10 mouse cellular contexts compared by ENCODE assay signal in the genomic region with DNA sequence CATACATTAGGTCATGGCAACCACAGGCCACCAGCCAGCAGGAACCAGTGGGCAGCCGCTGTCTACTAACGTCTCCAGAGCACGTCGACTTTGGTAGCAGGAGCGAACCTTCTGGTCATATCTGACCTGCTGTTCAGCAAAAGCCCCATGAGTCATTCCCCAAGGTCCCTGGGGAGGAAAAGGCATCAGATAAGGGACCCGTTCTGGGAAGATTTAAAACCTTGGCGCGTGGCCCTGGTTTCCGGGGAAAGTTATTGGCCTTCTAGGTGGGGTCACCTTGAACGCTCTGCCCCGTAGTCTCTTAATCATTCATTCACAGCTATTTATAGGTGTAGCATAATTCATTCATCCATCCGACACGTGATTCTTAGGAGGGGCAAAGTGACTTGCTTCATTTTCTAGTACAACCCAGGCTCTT. TPM values are rescaled to one million over a fixed set of nuclear protein-coding genes. Genes with fewer than 3 reads are reported as not detected.
DNase-seq lines count a peak whose midpoint lies in the region; ATAC-seq and TF ChIP-seq lines count a peak whose summit lies in the region.
"Had no signal": no experiment of that assay in that cellular context is flagged by ENCODE, and none has a peak within 500 bp of the region (broad histone marks: within the 10 kb centered on the region; RNA-seq: fewer than 3 reads in every experiment).

No protein-coding gene starts in this region.

- no peak for ATAC-seq in midbrain, embryonic 14.5 days (ENCODE audit: low FRiP score, low TSS enrichment)
- ATAC-seq in cerebellum, adult (ENCODE audit: insufficient number of reproducible peaks, low FRiP score, low TSS enrichment) = no peak

- peaks cover 29% of the 10 kb centered on the region; the same call in 1 of the 2 replicates for H3K4me1 ChIP-seq in small intestine, adult 2 months (ENCODE audit: control insufficient read depth, insufficient read depth, insufficient read length, low read length)
- no peaks in the 10 kb centered on the region for H3K4me1 ChIP-seq in midbrain, embryonic 14.5 days (ENCODE audit: control insufficient read depth, insufficient read depth, low read length)

- no peaks in the 10 kb centered on the region for H3K9me3 ChIP-seq in midbrain, embryonic 14.5 days (ENCODE audit: control insufficient read depth, low read length)

- peak overlapping the region; percentile 79 for H3K27ac ChIP-seq in small intestine, adult 2 months (ENCODE audit: insufficient read depth, low read depth, low read length)
- H3K27ac ChIP-seq in midbrain, embryonic 14.5 days (replicated peaks; ENCODE audit: low read depth, low read length) = no peak overlapping the region

- no peak overlapping the region for H3K9ac ChIP-seq in midbrain, embryonic 14.5 days (replicated peaks; ENCODE audit: low read length)

- no peak overlapping the region for H3K4me3 ChIP-seq in small intestine, adult 2 months (ENCODE audit: low read depth, low read length)
- H3K4me3 ChIP-seq in midbrain, embryonic 14.5 days (replicated peaks; ENCODE audit: low read depth, low read length) = no peak overlapping the region
- H3K4me3 ChIP-seq: erythroblast, embryonic 14.5 days had no signal

- TF ChIP-seq CTCF in small intestine, adult 2 months (IDR thresholded peaks at IDR 0.05; ENCODE audit: extremely low read depth, insufficient read length, insufficient replicate concordance, low read depth, low read length) = no peak

- no peaks in the 10 kb centered on the region for H3K27me3 ChIP-seq in small intestine, adult 2 months (ENCODE audit: control insufficient read depth, insufficient read depth, low read length)
- H3K27me3 ChIP-seq in midbrain, embryonic 14.5 days (ENCODE audit: control insufficient read depth, insufficient read depth, low read length) = no peaks in the 10 kb centered on the region

- peak; percentile 38 for DNase-seq in gastrocnemius, adult 18-20 months (ENCODE audit: low spot score)
- no peak for DNase-seq in gastrocnemius, postnatal 25 days
- DNase-seq in adrenal gland, adult 8-10 months = peak; percentile 97
- peak; percentile 90 for DNase-seq in heart, postnatal 4 days
- DNase-seq in midbrain, embryonic 14.5 days = no peak
- no peak for DNase-seq in cerebellum, postnatal 10 days
- DNase-seq: lung, adult 2 months had no signal

- H3K4me2 ChIP-seq in midbrain, embryonic 14.5 days (ENCODE audit: low read length) = no peak overlapping the region

- no peaks in the 10 kb centered on the region for H3K36me3 ChIP-seq in small intestine, adult 2 months (ENCODE audit: control insufficient read depth, insufficient read depth, low read length)
- no peaks in the 10 kb centered on the region for H3K36me3 ChIP-seq in midbrain, embryonic 14.5 days (ENCODE audit: control insufficient read depth, insufficient read depth, low read length)

- TF ChIP-seq POLR2A in small intestine, adult 2 months (IDR thresholded peaks at IDR 0.05; ENCODE audit: low read depth, low read length) = no peak

- 18% methylated on average over 13 of the region's 13 CpGs for WGBS in small intestine, adult 2 months
- 91% methylated on average over 13 of the region's 13 CpGs for WGBS in midbrain, embryonic 14.5 days

RNA-seq across cellular contexts. Expression of a gene that starts 34.7 kb away (rescaled TPM):
- 1 to 10 TPM; 6.9 to 7.9 TPM for total RNA-seq in gastrocnemius, adult 18-20 months (2021)
- 1 to 10 TPM; 9.8 to 10.0 TPM for total RNA-seq in gastrocnemius, postnatal 25 days (2021)
- total RNA-seq in adrenal gland, adult 8-10 months (2022) = 100 to 1,000 TPM in 2 of 4 experiments, 10 to 100 TPM in 2; 85.7 to 181 (median 114) TPM
- total RNA-seq in heart, postnatal 4 days (2021) = 10 to 100 TPM; 30.3 to 33.9 TPM
- polyA plus RNA-seq in small intestine, adult 2 months (2012; rRNA removed) = 24.8 and 84.7 TPM in 2 replicates
- polyA plus RNA-seq in midbrain, embryonic 14.5 days (2014; fragmentation: Nextera tagmentation; extraction: Ambion mirVana) = 16.2 and 20.4 TPM in 2 replicates

RNA-seq across cellular contexts. Expression of a gene that starts 37.8 kb away (rescaled TPM):
- total RNA-seq in gastrocnemius, adult 18-20 months (2021) = 10 to 100 TPM; 24.5 to 26.0 TPM
- 10 to 100 TPM; 23.4 to 27.7 TPM for total RNA-seq in gastrocnemius, postnatal 25 days (2021)
- 10 to 100 TPM; 39.8 to 87.3 (median 53.6) TPM for total RNA-seq in adrenal gland, adult 8-10 months (2022)
- 10 to 100 TPM; 29.4 to 30.5 TPM for total RNA-seq in heart, postnatal 4 days (2021)
- polyA plus RNA-seq in small intestine, adult 2 months (2012; rRNA removed) = 19.8 and 34.8 TPM in 2 replicates
- polyA plus RNA-seq in midbrain, embryonic 14.5 days (2014; fragmentation: Nextera tagmentation; extraction: Ambion mirVana) = 15.5 and 19.2 TPM in 2 replicates

Comparison
In these comparisons a context has a peak if more than half of its experiments do, and no peak if none do; other contexts are left out.
1. DNase-seq: peak in gastrocnemius, adult 18-20 months (single experiment), adrenal gland, adult 8-10 months (single experiment) and heart, postnatal 4 days (single experiment); none in gastrocnemius, postnatal 25 days (single experiment), midbrain, embryonic 14.5 days (single experiment) and cerebellum, postnatal 10 days (0 of 2).